Mouse (Mus musculus) brain, embryonic 14.5 days (tissue): ENCODE measurements around the gene Fkbp5.

Experiments
- CTCF ChIP-seq: fragments of 200-500 bp; IDR thresholded peaks from 2 replicates; pipeline ENCODE4 v1.5.1; 2012; ENCODE audit warnings: inconsistent platforms, mild to moderate bottlenecking, moderate library complexity, borderline replicate concordance; ENCODE audit not compliant: insufficient read depth, insufficient read length; ENCODE audit errors: extremely low read depth
- POLR2A ChIP-seq: fragments of 200-500 bp; IDR thresholded peaks from 2 replicates; pipeline ENCODE4 v1.6.1; 2012; ENCODE audit warnings: mild to moderate bottlenecking, inconsistent platforms, borderline replicate concordance; ENCODE audit not compliant: poor library complexity, insufficient read depth, insufficient read length, severe bottlenecking; ENCODE audit errors: extremely low read depth

- TF ChIP-seq CTCF, result no peak
- TF ChIP-seq POLR2A, result no peak
Measured at GRCm38 (mm10) chr17:28363507-28363906, 153.8 kb downstream of the Fkbp5 start.
